Mouse (Mus musculus) Patski (cell line): ENCODE measurements at regions not wholly inside any gene's neighbourhood (a gene's known extent, or its start where the extent isn't known, plus 50 kb on each side); places are given as distances from the start of the nearest gene placed in this dataset.

Source experiments
- ATAC-seq: fragments of 100-300 bp; one replicate; pipeline ENCODE4 v1.8.0; 2021
- CTCF ChIA-PET: fragments of 350-600 bp; sonication (Branson Sonifier 250); formaldehyde crosslinking; loops from one replicate; lab custom pipeline; 2022; ENCODE audit warnings: inconsistent platforms; lab: Charles Lee
- POLR2A ChIA-PET: fragments of 350-600 bp; sonication (Branson Sonifier 250); formaldehyde crosslinking; loops from one replicate; lab custom pipeline; 2022; ENCODE audit warnings: antibody characterized with exemption, inconsistent platforms; lab: Charles Lee
- DNase-seq: peaks from one replicate; pipeline ENCODE4 v3.0.0-alpha.2; 2011; ENCODE audit warnings: low read depth, low spot score
- H3K27me3 ChIP-seq: fragments of 371-371 bp; one replicate; pipeline ENCODE4 v1.5.1; 2021
- CTCF ChIP-seq: fragments of 100-300 bp; IDR thresholded peaks from one replicate; pipeline ENCODE4 v1.5.1; 2021
- in situ Hi-C: fragments of 300-500 bp; cut with MboI; formaldehyde crosslinking; loops from 3 replicates; pipeline ENCODE4 v1.11.1; 2018; ENCODE audit warnings: low pct_unique_long_range_greater_than_20kb, mixed read lengths

- ChIA-PET POLR2A (no interaction called here), CTCF (interaction anchor here (1.7 kb wide), 1 partner anchor 17 kb away, joined by 3 read pairs; no protein-coding TSS in a partner anchor)
- no peak for TF ChIP-seq CTCF
- no peaks in the 10 kb centered on the region for H3K27me3 ChIP-seq
- no peak for ATAC-seq
- in situ Hi-C loops = no loop called here
- DNase-seq = no peak
Measured at GRCm38 (mm10) chr5:60335361-60335760, 1473.3 kb upstream of the G6pd2 start.
